18 mouse cellular contexts compared by ENCODE assay signal in the genomic region with DNA sequence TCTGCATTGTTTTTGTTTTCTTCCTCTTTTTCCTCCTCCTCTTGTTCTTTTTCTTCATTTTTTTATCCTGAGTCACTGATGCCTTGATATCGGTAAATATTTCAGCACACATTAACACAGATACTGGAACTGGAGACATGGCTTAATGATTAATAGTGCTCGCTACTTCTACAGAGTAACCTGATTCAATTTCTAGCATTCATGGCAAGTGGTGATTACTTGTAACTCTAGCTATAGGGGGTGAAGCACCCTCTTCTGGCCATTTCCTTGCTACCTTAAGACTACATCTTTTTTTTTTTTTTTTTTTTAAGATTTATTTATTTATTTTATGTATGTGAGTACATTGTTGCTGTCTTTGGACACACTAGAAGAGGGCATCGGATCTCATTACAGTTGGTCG. TPM values are rescaled to one million over a fixed set of nuclear protein-coding genes. Genes with fewer than 3 reads are reported as not detected.
DNase-seq lines count a peak whose midpoint lies in the region; ATAC-seq and TF ChIP-seq lines count a peak whose summit lies in the region.
"Had no signal": no experiment of that assay in that cellular context is flagged by ENCODE, and none has a peak within 500 bp of the region (broad histone marks: within the 10 kb centered on the region; RNA-seq: fewer than 3 reads in every experiment).

No protein-coding gene starts in this region.

- H3K4me3 ChIP-seq in heart, adult 2 months, result no peak overlapping the region
- H3K4me3 ChIP-seq in liver, postnatal 0 days (ENCODE audit: low read depth, low read length), result no peak overlapping the region
- H3K4me3 ChIP-seq in liver, embryonic 12.5 days, result no peak overlapping the region
- H3K4me3 ChIP-seq: erythroblast, embryonic 14.5 days; forebrain, embryonic 15.5 days; limb, embryonic 13.5 days; neural tube, embryonic 13.5 days had no signal

- H3K79me2 ChIP-seq in heart, adult 2 months (replicated peaks; ENCODE audit: control insufficient read depth, insufficient read depth, low read length), result no peaks in the 10 kb centered on the region

- no peak for TF ChIP-seq EP300 in heart, adult 2 months (IDR thresholded peaks at IDR 0.05; ENCODE audit: insufficient read depth, low read depth, low read length)
- no peak for TF ChIP-seq EP300 in liver, postnatal 0 days (IDR thresholded peaks at IDR 0.05; ENCODE audit: low read depth)

- H3K4me1 ChIP-seq in heart, adult 2 months (ENCODE audit: control insufficient read depth, insufficient read depth, low read length), result no peaks in the 10 kb centered on the region
- H3K4me1 ChIP-seq in liver, postnatal 0 days (ENCODE audit: insufficient read depth), result no peaks in the 10 kb centered on the region
- H3K4me1 ChIP-seq in liver, embryonic 12.5 days, result no peaks in the 10 kb centered on the region
- H3K4me1 ChIP-seq: forebrain, embryonic 15.5 days; limb, embryonic 13.5 days; neural tube, embryonic 13.5 days had no signal

- H3K27me3 ChIP-seq in heart, adult 2 months (ENCODE audit: control insufficient read depth, insufficient read depth, low read length), result no peaks in the 10 kb centered on the region
- no peaks in the 10 kb centered on the region for H3K27me3 ChIP-seq in liver, postnatal 0 days (ENCODE audit: insufficient read depth, low read length)
- no peaks in the 10 kb centered on the region for H3K27me3 ChIP-seq in liver, embryonic 12.5 days (replicated peaks)
- no peaks in the 10 kb centered on the region for H3K27me3 ChIP-seq in splenic B cell, adult 2 months (ENCODE audit: control insufficient read depth, insufficient read depth, low read length, poor library complexity, severe bottlenecking)
- H3K27me3 ChIP-seq: forebrain, embryonic 15.5 days; limb, embryonic 13.5 days; neural tube, embryonic 13.5 days had no signal

- TF ChIP-seq POLR2A in heart, adult 2 months (IDR thresholded peaks at IDR 0.05; ENCODE audit: insufficient read depth, low read depth, low read length), result no peak

- no peak overlapping the region for H3K4me2 ChIP-seq in liver, postnatal 0 days (ENCODE audit: low read depth, low read length)
- no peak overlapping the region for H3K4me2 ChIP-seq in liver, embryonic 12.5 days
- H3K4me2 ChIP-seq: forebrain, embryonic 15.5 days; limb, embryonic 13.5 days; neural tube, embryonic 13.5 days had no signal

- peak; percentile 23; the same call in 1 of the 2 replicates for TF ChIP-seq CTCF in heart, adult 2 months (IDR thresholded peaks at IDR 0.05)
- TF ChIP-seq CTCF in liver, postnatal 0 days (IDR thresholded peaks at IDR 0.05; ENCODE audit: low read depth), result 0 out of 2 replicates have a peak, but pooled peaks have one; percentile 11

- WGBS in heart, adult 2 months, result 98% methylated on average over 4 of the region's 4 CpGs
- WGBS in liver, postnatal 0 days (ENCODE audit: insufficient replicate concordance), result 79% methylated on average over 4 of the region's 4 CpGs
- WGBS in liver, embryonic 12.5 days (ENCODE audit: insufficient replicate concordance), result 88% methylated on average over 4 of the region's 4 CpGs

- H3K9me3 ChIP-seq in liver, postnatal 0 days (ENCODE audit: low read length), result no peaks in the 10 kb centered on the region
- no peaks in the 10 kb centered on the region for H3K9me3 ChIP-seq in liver, embryonic 12.5 days (replicated peaks)
- H3K9me3 ChIP-seq: forebrain, embryonic 15.5 days; limb, embryonic 13.5 days; neural tube, embryonic 13.5 days had no signal

- no peak for DNase-seq in heart, adult 2 months
- no peak for DNase-seq in heart, adult 9 months (ENCODE audit: low spot score in 2 of 2)
- no peak for DNase-seq in liver, postnatal 0 days
- peak; percentile 12 for DNase-seq in induced T-regulatory cell, adult 2 months (ENCODE audit: low read depth)
- peak; percentile 60 for DNase-seq in splenic B cell, adult 2 months (ENCODE audit: low read depth, low spot score)
- no peak for DNase-seq in embryo, embryonic 10.5 days (ENCODE audit: low spot score)
- no peak for DNase-seq in embryo, embryonic 11 days
- DNase-seq: cerebellum, adult 11 months; cerebellum, postnatal 14 days; heart, postnatal 4 days; lung, adult 18-20 months; right cerebral cortex, postnatal 14 days had no signal

- intact Hi-C loops in heart, adult 2 months (cut with DNase I), result no loop called here

- H3K36me3 ChIP-seq in heart, adult 2 months (ENCODE audit: control insufficient read depth, insufficient read depth, low read length), result no peaks in the 10 kb centered on the region; the same call in 1 of the 2 replicates
- H3K36me3 ChIP-seq in liver, postnatal 0 days (replicated peaks; ENCODE audit: insufficient read depth, low read length), result peaks cover 74% of the 10 kb centered on the region
- peaks cover 99% of the 10 kb centered on the region for H3K36me3 ChIP-seq in liver, embryonic 12.5 days
- H3K36me3 ChIP-seq in splenic B cell, adult 2 months (ENCODE audit: control insufficient read depth, insufficient read depth, low read length, poor library complexity, severe bottlenecking), result peaks cover 34% of the 10 kb centered on the region

- 0 out of 2 replicates have a peak, but pooled peaks have one; percentile 33 for ATAC-seq in liver, postnatal 0 days
- ATAC-seq in liver, embryonic 12.5 days, result no peak
- ATAC-seq: forebrain, embryonic 15.5 days; inflammation-experienced regulatory T-cells, adult 6 months had no signal

- no peak overlapping the region for H3K27ac ChIP-seq in heart, adult 2 months
- H3K27ac ChIP-seq in liver, postnatal 0 days (ENCODE audit: low read depth), result no peak overlapping the region
- no peak overlapping the region for H3K27ac ChIP-seq in liver, embryonic 12.5 days
- H3K27ac ChIP-seq: forebrain, embryonic 15.5 days; limb, embryonic 13.5 days; neural tube, embryonic 13.5 days had no signal

- no peak overlapping the region for H3K9ac ChIP-seq in heart, adult 2 months (ENCODE audit: low read depth, low read length)
- no peak overlapping the region for H3K9ac ChIP-seq in liver, postnatal 0 days (replicated peaks)
- H3K9ac ChIP-seq in liver, embryonic 12.5 days, result no peak overlapping the region
- H3K9ac ChIP-seq: forebrain, embryonic 15.5 days; limb, embryonic 13.5 days; neural tube, embryonic 13.5 days had no signal

RNA-seq across cellular contexts. Expression of a gene that starts 23.9 kb away (rescaled TPM):
- total RNA-seq in heart, adult 2 months (2021), result 10 to 100 TPM; 12.9 to 13.9 TPM
- 5.2 and 9.8 TPM in 2 replicates for polyA plus RNA-seq in heart, adult 2 months (2012; rRNA removed)
- 9.0 and 10.2 TPM in 2 replicates for polyA plus RNA-seq in liver, postnatal 0 days (2015; fragmentation: Nextera tagmentation; extraction: Ambion mirVana)
- polyA plus RNA-seq in liver, embryonic 12.5 days (2016; fragmentation: Nextera tagmentation; extraction: Ambion mirVana), result 60.3 and 61.3 TPM in 2 replicates

RNA-seq across cellular contexts. Expression of a gene that starts 44.2 kb away (rescaled TPM):
- total RNA-seq in heart, adult 2 months (2021), result 10 to 100 TPM; 11.3 to 14.5 TPM
- polyA plus RNA-seq in heart, adult 2 months (2012; rRNA removed), result 16.6 and 24.0 TPM in 2 replicates
- polyA plus RNA-seq in liver, postnatal 0 days (2015; fragmentation: Nextera tagmentation; extraction: Ambion mirVana), result 12.7 and 16.8 TPM in 2 replicates
- polyA plus RNA-seq in liver, embryonic 12.5 days (2016; fragmentation: Nextera tagmentation; extraction: Ambion mirVana), result 62.9 and 67.1 TPM in 2 replicates

Comparison
In these comparisons a context has a peak if more than half of its experiments do, and no peak if none do; other contexts are left out.
1. DNase-seq: peak in induced T-regulatory cell, adult 2 months (single experiment) and splenic B cell, adult 2 months (single experiment); none in heart, adult 2 months (0 of 2), heart, adult 9 months (0 of 2), liver, postnatal 0 days (single experiment), embryo, embryonic 10.5 days (single experiment) and embryo, embryonic 11 days (single experiment).